Mouse (Mus musculus) cerebellum, postnatal 36 days (tissue): ENCODE data around the gene Phldb2.

ENCODE experiments used
- DNase-seq, 2 experiments: peaks; one replicate each; pipeline ENCODE4 v3.0.0; 2021 to 2022; ENCODE audit warnings: mixed read lengths in 2 of 2

Phldb2 gene

DNA sequence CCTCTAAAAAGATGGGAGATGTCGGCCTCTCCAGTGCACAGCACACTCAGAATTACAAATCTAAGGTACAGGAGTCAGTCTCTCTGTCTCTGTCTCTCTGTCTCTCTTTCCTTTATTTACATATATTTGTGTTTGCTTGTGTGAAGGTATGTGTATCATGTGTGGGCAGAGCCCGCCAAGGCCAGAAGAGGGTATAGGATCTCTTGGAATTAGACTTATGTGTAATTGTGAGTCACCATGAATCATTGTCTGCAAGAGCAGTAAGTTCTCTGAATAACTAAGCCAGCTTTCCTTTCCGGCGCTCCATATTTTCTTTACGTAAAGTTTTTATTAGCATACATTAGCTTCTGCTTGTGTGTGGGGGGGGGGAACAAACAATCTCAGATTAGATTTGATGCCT is 7.7 kb downstream of the Phldb2 start:
- DNase-seq: no peak

GRCm38 (mm10) chr16:45945174-45945631 is 8.2 kb downstream of the Phldb2 start:
- DNase-seq: no peak

GRCm38 (mm10) chr16:45942169-45942891 is 11.1 kb downstream of the Phldb2 start:
- DNase-seq: no peak

DNA sequence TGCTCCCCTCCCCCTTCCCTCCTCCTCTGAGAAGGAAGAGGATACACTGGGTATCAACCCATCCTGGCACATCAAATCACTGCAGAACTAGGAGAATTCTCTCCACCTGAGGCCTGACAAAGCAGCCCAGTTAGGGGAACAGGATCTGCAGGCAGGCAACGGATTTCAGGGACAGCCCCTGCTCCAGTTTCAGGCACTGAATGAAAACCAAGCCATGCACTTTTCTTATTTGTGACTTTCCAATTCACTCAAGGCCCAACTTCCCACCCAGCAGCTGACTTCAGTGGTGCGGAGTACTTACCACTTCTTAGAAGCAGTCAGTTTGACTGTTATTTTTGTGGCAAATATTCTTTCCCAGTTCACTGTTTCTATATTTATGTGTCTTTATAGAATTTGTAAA is 12.7 kb downstream of the Phldb2 start:
- DNase-seq: no peak

- no peak for DNase-seq
Observed at GRCm38 (mm10) chr16:45939436-45939835, 14.0 kb downstream of the Phldb2 start.

DNA sequence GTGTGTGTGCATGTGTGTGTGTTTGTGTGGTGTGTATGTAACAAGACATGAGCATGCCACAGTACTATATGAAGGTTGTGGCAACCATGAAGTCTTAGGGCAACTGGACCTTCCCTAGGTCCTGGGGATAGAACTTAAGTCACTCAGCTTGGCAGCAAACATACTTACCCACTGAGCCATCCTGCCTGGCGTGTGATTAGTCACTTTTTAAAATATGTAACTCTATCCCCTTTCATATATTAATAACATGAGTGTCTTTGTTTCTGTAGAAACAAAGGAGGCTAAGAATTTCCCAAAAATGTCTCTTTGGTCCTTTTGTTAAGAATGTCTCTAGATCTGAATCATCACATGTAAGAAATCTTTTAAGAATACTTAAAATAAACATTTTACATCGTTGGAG is 16.0 kb downstream of the Phldb2 start:
- DNase-seq: no peak

GRCm38 (mm10) chr16:45936521-45936920 is 16.9 kb downstream of the Phldb2 start:
- no peak for DNase-seq

DNA sequence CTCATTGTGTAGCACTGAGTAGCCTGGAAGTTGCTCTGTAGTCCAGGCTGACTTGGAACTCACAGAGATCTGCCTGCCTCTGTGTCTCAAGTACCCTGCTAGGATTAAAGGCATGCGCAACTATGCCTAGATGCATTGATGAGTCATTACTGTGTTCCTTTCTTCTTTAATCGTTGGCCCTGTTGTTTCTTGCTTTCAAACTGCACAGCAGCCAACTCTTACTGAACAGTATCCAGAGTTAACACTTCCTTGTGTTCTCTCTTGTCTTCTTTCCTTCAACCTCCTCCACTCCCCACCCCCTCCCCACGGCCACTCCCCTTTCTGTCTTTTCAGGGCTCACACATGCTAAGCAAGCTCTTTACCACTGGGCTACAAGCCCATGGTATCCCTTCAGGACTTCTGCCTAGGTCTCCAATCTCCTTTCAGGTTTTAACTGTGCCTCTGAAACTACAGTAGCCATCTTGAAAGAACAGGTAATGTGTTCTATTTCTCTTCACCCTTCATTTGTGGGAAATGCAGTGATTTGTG is 17.4 kb downstream of the Phldb2 start:
- DNase-seq: no peak

DNA sequence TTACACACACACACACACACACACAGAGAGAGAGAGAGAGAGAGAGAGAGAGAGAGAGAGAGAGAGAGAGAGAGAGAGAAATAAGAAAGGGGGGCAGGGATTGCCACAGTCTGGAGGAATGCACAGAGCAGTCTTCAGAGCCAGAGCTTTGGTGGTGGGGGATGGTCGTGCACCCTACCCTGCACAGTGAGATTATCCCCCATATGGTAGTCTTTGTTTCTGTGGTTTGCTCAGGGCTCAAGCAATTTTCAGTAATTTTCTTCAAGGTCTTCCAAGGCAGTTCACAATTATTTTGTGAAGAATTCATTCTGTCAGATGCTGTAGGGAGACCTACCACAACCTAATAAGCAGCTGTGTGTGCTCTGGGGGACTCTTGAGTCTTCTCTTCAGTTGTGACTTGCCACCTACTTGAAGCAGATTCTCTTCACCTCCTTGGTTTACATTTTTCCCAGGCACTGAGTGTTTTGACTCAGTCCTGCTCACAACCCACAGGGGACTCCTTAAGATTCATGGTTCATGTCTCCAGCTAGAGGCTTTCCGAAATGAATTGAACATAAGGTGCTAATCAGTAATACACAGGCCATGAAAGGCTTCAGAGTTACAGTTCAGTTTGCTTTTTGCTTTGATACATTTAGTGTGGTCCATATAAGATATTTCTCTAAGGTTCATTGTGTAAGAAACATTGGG is 18.5 kb downstream of the Phldb2 start:
- no peak for DNase-seq

- DNase-seq: no peak
Observed at GRCm38 (mm10) chr16:45930308-45930707, 23.1 kb downstream of the Phldb2 start.

GRCm38 (mm10) chr16:45928090-45928489 is 25.3 kb downstream of the Phldb2 start:
- no peak for DNase-seq

DNA sequence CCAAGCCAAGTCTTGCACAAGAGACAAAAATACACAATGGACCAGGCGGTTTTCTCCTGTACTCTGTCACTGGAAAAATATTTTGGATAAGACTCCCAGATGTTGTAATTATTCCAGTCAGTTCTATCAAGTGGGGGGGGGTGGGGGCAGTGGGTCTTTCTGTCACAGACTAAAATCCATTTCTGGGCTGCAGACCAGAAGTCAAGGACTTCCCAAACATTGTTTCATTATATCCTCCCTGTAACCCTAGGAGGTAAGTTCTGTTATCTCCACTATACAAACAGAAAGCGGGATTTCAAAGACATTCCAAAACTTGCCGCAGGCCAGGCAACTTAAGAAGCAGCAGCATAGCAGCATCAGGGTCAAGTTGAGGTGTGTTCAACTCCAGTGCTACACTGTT is 25.8 kb downstream of the Phldb2 start:
- no peak for DNase-seq

- no peak for DNase-seq
Observed at GRCm38 (mm10) chr16:45926875-45927274, 26.5 kb downstream of the Phldb2 start.

DNA sequence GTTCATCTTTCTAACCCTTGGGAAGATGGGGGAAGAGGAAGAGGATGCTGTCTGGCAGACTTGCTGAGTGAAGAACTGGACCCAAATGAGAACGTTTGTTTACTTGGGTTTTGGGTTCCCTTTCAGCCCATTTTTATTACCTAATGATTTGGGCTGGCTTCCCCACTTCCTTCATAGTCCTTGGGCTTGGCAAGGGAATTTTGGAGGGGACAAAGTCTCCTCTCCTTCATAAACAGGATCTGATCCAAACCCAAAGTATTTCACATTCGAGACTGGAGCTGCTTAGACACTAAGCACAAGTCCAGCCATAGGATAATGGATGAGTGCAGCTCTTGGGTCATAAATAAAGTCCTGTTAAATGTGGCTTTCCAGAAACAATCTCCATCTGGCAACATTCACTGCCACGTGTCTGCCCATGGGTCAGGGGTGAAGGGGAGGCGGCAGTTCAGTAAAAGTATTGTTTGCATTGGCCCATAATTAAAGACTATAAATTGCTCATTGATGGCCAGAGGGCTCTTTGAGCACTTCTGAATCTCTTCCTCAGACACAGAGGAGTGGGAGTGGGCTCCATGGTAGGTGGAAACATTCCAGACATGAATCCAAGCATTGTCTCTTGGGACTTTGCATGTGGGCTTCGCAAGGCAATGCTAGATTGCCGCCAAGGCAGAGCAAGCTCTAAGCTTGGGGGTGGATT is 29.5 kb downstream of the Phldb2 start:
- no peak for DNase-seq

GRCm38 (mm10) chr16:45922546-45923229 is 30.7 kb downstream of the Phldb2 start:
- DNase-seq: no peak

DNA sequence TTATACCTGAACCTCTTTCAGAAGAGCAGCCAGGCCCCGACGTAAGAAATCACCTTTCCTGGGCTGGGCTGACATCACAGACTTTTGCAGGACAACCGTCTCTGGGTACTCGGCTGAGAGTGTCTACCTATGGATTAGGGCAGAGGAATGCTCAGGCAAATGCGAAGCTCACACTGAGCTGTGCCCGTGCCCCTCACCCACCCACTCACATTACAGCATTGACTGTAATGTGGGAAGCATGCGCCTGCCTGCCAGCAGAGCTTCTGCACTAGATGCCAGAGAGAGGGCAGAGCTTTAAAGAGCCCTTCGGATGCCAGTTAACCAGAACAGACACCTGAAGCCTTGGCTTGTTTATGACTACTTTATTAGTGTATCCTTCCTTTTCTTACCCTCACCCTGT is 33.8 kb downstream of the Phldb2 start:
- no peak for DNase-seq

- no peak for DNase-seq
Observed at GRCm38 (mm10) chr16:45903595-45903994, 49.8 kb downstream of the Phldb2 start.

GRCm38 (mm10) chr16:45898459-45898858 is 54.9 kb downstream of the Phldb2 start:
- DNase-seq: no peak

DNA sequence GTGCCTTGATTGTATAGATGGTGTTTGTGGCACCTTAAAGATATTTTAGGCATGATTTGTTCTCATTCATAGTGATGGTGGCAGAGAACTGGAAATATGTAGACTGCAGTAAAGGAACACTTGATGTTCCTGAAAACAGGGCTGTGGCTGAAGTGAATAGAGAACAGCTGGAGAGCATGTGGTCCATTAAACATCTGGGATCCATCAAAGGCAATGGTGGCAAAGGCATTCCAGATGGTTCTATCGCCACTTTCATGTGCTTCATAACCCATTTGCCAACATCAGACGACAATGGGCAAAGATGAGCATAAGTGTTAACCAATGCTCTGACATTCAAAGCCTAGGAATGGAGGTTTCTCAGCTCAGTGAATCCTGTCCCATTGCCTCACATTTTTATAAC is 56.8 kb downstream of the Phldb2 start:
- no peak for DNase-seq

DNA sequence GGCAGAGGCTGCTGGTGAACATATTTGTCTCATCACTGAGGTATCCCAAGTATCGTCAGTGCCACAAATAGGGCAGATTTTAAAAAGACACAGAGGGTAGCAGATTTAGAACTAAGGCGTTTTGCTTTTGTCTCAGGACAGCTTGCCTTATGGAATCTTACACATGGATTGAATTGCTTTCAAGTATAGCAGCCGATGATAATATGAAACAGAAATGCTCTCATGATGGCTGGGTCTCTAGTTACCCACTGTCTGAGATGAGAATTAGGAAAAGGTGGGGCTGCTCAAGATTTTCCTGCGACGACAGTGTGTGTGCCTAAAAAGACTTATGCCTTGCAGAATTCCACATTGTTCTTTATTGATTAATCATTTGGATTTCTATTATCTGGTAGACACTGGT is 58.4 kb downstream of the Phldb2 start:
- DNase-seq: no peak

DNA sequence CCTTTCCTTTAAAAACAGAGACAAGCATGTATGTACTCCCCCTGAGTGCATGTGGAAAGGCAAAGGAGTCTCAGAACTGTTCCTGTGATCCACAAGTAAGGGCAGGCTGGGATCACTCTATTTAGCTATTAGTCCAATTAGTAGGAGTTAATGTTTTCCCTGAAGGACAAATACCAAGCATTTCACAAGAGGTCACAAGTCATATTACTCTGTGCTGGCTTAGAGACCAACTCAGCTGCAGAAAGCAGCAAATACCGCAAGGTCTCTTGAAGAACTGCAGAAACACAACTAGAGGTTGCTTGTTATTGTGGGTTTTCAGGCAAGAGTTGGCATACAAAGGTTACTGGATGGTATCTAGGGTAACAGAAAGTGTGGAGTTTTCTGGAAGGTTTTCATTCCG is 59.6 kb downstream of the Phldb2 start:
- DNase-seq: no peak

- DNase-seq: no peak
Observed at GRCm38 (mm10) chr16:45892928-45893327, 60.5 kb downstream of the Phldb2 start.
